Mouse (Mus musculus) lung, postnatal 0 days (tissue): ENCODE measurements around the gene Plac1.

Source experiments
- CTCF ChIP-seq: IDR thresholded peaks from 2 replicates; pipeline ENCODE4 v1.5.1; 2016; ENCODE audit warnings: antibody characterized with exemption, mild to moderate bottlenecking
- EP300 ChIP-seq: IDR thresholded peaks from 2 replicates; pipeline ENCODE4 v1.6.1; 2016; ENCODE audit warnings: antibody characterized with exemption, mild to moderate bottlenecking, control low read depth

GRCm38 (mm10) chrX:53176296-53176695 is 63.6 kb downstream of the Plac1 start:
- TF ChIP-seq CTCF (no peak), EP300 (no peak)
